Mouse (Mus musculus): ENCODE results near the gene Uxt. TPM values are rescaled to one million over a fixed set of nuclear protein-coding genes. Genes with fewer than 3 reads are reported as not detected.

The Uxt gene
- 14.6 and 20.0 TPM in 2 replicates for polyA plus RNA-seq (2012; rRNA removed)

GRCm38 (mm10) chrX:20961477-20962378 is at the start of gene Uxt:
TSS of gene Uxt (minus strand) at chrX:20962017.

GRCm38 (mm10) chrX:20950191-20950880 is 11.5 kb downstream of the Uxt start, which contains the start of gene Elk1:
TSS of gene Elk1 (minus strand) at chrX:20950608.

GRCm38 (mm10) chrX:20931364-20931763 is 30.5 kb downstream of the Uxt start, which contains the start of gene Cfp:
TSS of gene Cfp (minus strand) at chrX:20931555.

GRCm38 (mm10) chrX:20920844-20921364 is 40.9 kb downstream of the Uxt start, which contains the start of gene Syn1:
TSS of gene Syn1 (minus strand) at chrX:20921004.

Other genes with a start within 250 kb of the Uxt start
- 36.1 and 38.7 TPM in 2 replicates for gene Araf, start 164.2 kb downstream of the Uxt start, polyA plus RNA-seq (2012; rRNA removed)
- 1.4 and 2.1 TPM in 2 replicates for gene Timp1, start 91.9 kb downstream of the Uxt start, polyA plus RNA-seq (2012; rRNA removed)
- gene Syn1, start 41.0 kb downstream of the Uxt start, polyA plus RNA-seq (2012; rRNA removed): 0.01 and 0.03 TPM in 2 replicates
- 14.6 and 19.4 TPM in 2 replicates for gene Cfp, start 30.5 kb downstream of the Uxt start, polyA plus RNA-seq (2012; rRNA removed)
- 1.7 and 2.1 TPM in 2 replicates for gene Elk1, start 11.4 kb downstream of the Uxt start, polyA plus RNA-seq (2012; rRNA removed)
- gene Zfp182, start 100.3 kb upstream of the Uxt start, polyA plus RNA-seq (2012; rRNA removed): 1.8 and 2.1 TPM in 2 replicates
- not detected in 2 replicates for gene Spaca5, start 106.4 kb upstream of the Uxt start, polyA plus RNA-seq (2012; rRNA removed)
- 0.03 and 0.06 TPM in 2 replicates for gene Zfp300, start 127.5 kb upstream of the Uxt start, polyA plus RNA-seq (2012; rRNA removed)
- not detected in 2 replicates for gene Ssxa1, start 153.8 kb upstream of the Uxt start, polyA plus RNA-seq (2012; rRNA removed)
- gene Gm21876, start 213.6 kb upstream of the Uxt start, polyA plus RNA-seq (2012; rRNA removed): not detected in 2 replicates

Data from liver, embryonic 14 days (tissue).